9 mouse cellular contexts compared by ENCODE assay signal in genomic region chr8:70887669-70888068, GRCm38 (mm10). TPM values are rescaled to one million over a fixed set of nuclear protein-coding genes. Genes with fewer than 3 reads are reported as not detected.
DNase-seq lines count a peak whose midpoint lies in the region; ATAC-seq lines count a peak whose summit lies in the region.
"Had no signal": no experiment of that assay in that cellular context is flagged by ENCODE, and none has a peak within 500 bp of the region (broad histone marks: within the 10 kb centered on the region; RNA-seq: fewer than 3 reads in every experiment).

No protein-coding gene starts in this region.

- peaks cover 38% of the 10 kb centered on the region for H3K4me1 ChIP-seq in liver, embryonic 13.5 days (replicated peaks)

- H3K27ac ChIP-seq in liver, embryonic 13.5 days: no peak overlapping the region
- H3K27ac ChIP-seq: left cerebral cortex, adult 2 months had no signal

- no peaks in the 10 kb centered on the region for H3K36me3 ChIP-seq in liver, embryonic 13.5 days

- no peak overlapping the region for H3K4me3 ChIP-seq in liver, embryonic 13.5 days (replicated peaks)
- H3K4me3 ChIP-seq: left cerebral cortex, adult 2 months had no signal

- no peak overlapping the region for H3K9ac ChIP-seq in liver, embryonic 13.5 days

- WGBS in liver, embryonic 13.5 days (ENCODE audit: insufficient replicate concordance): 8% methylated on average over 18 of the region's 18 CpGs

- ATAC-seq in liver, embryonic 13.5 days (ENCODE audit: low read depth): peak; percentile 64

- H3K27me3 ChIP-seq in liver, embryonic 13.5 days: peaks cover 75% of the 10 kb centered on the region

- H3K9me3 ChIP-seq in liver, embryonic 13.5 days (replicated peaks): no peaks in the 10 kb centered on the region

- peak overlapping the region; percentile 19; the same call in 1 of the 2 replicates for H3K4me2 ChIP-seq in liver, embryonic 13.5 days

- peak; percentile 54 for DNase-seq in cerebellum, adult 9-11 months
- no peak for DNase-seq in cerebellum, adult 18-20 months
- peak; percentile 36 for DNase-seq in thymus, postnatal 0 days (ENCODE audit: low spot score)
- no peak for DNase-seq in thymus, postnatal 25 days
- DNase-seq in liver, embryonic 13.5 days: peak; percentile 75
- peak; percentile 55 for DNase-seq in testis, postnatal 14 days (ENCODE audit: low spot score)
- DNase-seq in ovary, adult 18-20 months (ENCODE audit: low spot score): no peak
- DNase-seq in spleen, postnatal 36 days (ENCODE audit: low spot score in 2 of 2): no peak

RNA-seq across cellular contexts. Expression of gene Slc5a5, which starts 4.9 kb away (rescaled TPM):
- polyA plus RNA-seq in thymus, postnatal 0 days (2015; fragmentation: Nextera tagmentation; extraction: Ambion mirVana): 0.49 and 1.6 TPM in 2 replicates
- 0.03 TPM in 2 replicates for polyA plus RNA-seq in liver, embryonic 13.5 days (2015; fragmentation: Nextera tagmentation; extraction: Ambion mirVana)

RNA-seq across cellular contexts. Expression of gene Rpl18a, which starts 9.5 kb away (rescaled TPM):
- polyA plus RNA-seq in thymus, postnatal 0 days (2015; fragmentation: Nextera tagmentation; extraction: Ambion mirVana): 6,882 and 7,160 TPM in 2 replicates
- polyA plus RNA-seq in liver, embryonic 13.5 days (2015; fragmentation: Nextera tagmentation; extraction: Ambion mirVana): 2,606 and 3,100 TPM in 2 replicates

RNA-seq across cellular contexts. Expression of gene Ccdc124, which starts 13.9 kb away (rescaled TPM):
- 93.8 and 98.6 TPM in 2 replicates for polyA plus RNA-seq in thymus, postnatal 0 days (2015; fragmentation: Nextera tagmentation; extraction: Ambion mirVana)
- polyA plus RNA-seq in liver, embryonic 13.5 days (2015; fragmentation: Nextera tagmentation; extraction: Ambion mirVana): 70.9 and 76.5 TPM in 2 replicates

RNA-seq across cellular contexts. Expression of gene Map1s, which starts 18.1 kb away (rescaled TPM):
- polyA plus RNA-seq in thymus, postnatal 0 days (2015; fragmentation: Nextera tagmentation; extraction: Ambion mirVana): 45.0 and 45.3 TPM in 2 replicates
- 17.7 and 19.0 TPM in 2 replicates for polyA plus RNA-seq in liver, embryonic 13.5 days (2015; fragmentation: Nextera tagmentation; extraction: Ambion mirVana)

RNA-seq across cellular contexts. Expression of gene Kcnn1, which starts 24.6 kb away (rescaled TPM):
- 0.36 and 0.85 TPM in 2 replicates for polyA plus RNA-seq in thymus, postnatal 0 days (2015; fragmentation: Nextera tagmentation; extraction: Ambion mirVana)
- 0.29 and 0.44 TPM in 2 replicates for polyA plus RNA-seq in liver, embryonic 13.5 days (2015; fragmentation: Nextera tagmentation; extraction: Ambion mirVana)

Comparison
In these comparisons a context has a peak if more than half of its experiments do, and no peak if none do; other contexts are left out.
1. DNase-seq: peak in cerebellum, adult 9-11 months (single experiment), thymus, postnatal 0 days (single experiment), liver, embryonic 13.5 days (single experiment) and testis, postnatal 14 days (single experiment); none in cerebellum, adult 18-20 months (0 of 2), thymus, postnatal 25 days (single experiment), ovary, adult 18-20 months (single experiment) and spleen, postnatal 36 days (0 of 2).